Mouse (Mus musculus) NIH3T3 (cell line): ENCODE measurements around the gene Tnxb.
"Not testable (repeated sequence)": the region's sequence is repeated elsewhere in the genome, so short reads cannot be mapped to it uniquely, and the experiment has no call there.

ENCODE experiments used
- DNase-seq: peaks from one replicate; pipeline ENCODE4 v3.0.0-alpha.2; 2012; ENCODE audit warnings: low read depth

The Tnxb gene

GRCm38 (mm10) chr17:34737466-34737865 is 67.1 kb downstream of the Tnxb start:
- DNase-seq = not testable (repeated sequence)

DNA sequence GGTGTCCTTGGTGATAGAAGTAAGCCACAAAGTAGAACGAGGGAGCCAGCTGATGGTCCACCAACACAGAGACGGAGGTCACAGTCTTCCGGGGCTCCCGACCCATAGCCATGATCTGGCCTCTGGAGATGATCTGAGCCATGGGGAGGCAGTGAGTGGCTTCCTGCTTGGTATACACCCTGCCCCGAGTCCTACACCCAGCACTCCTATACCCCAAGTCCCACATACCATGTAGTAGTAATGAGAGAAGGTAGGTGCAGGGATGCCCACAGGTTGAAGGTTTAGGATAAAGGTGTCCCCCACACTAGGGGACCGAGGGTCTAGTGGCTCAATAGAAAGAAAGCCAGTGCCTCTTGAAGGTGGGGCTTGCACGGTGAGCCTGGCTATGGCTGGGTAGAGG is 69.4 kb downstream of the Tnxb start:
- not testable (repeated sequence) for DNase-seq

- DNase-seq = no peak
These were observed 69.9 kb downstream of the Tnxb start for GRCm38 (mm10) chr17:34740280-34740679.

- DNase-seq = peak; percentile 60
These were observed 73.4 kb downstream of the Tnxb start, which contains the start of gene C4b for GRCm38 (mm10) chr17:34743719-34744118. TSS of gene C4b (minus strand) at chr17:34743882.

- DNase-seq = peak; percentile 30
These were observed 73.9 kb downstream of the Tnxb start for GRCm38 (mm10) chr17:34744206-34744605.

DNA sequence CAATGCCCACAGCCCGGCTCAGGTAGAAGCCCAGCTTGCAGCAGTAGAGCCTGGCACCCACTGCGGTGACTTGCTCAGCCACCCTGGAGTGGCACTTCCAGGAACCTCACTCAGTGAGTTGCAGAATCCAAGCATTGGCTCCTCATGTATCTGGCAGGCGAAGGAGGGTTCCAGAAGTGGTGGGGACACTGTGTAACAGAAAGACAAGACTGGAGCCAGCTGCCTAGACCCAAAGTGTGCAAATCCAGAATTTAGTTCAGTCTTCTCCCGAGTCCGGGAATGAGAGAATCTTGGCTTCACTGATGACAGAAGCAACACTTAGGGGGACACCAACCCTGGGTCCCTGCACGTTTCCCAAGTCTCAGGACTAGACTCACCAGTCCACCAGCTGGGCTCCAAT is 74.3 kb downstream of the Tnxb start:
- not testable (repeated sequence) for DNase-seq

GRCm38 (mm10) chr17:34745166-34745565 is 74.8 kb downstream of the Tnxb start:
- not testable (repeated sequence) for DNase-seq

DNA sequence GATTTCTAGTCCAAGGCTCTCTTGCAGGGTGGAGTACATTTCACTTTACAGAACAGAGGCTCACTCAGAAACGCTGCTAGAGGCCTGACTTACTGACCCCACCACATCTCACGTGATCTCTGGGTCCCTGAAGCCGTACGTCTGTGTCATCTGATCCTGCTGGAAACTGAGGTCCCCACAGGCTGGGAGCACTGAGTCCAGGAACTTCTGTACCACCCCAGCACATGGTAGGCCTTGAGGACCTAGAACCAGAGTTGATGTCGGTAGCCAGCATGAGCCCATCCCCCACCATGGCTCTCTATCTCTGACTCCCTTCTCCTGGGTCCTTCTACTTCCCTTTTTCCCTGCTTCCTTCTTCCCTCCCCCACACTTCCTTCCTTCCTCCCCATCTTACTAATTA is 76.2 kb downstream of the Tnxb start:
- peak; percentile 6 for DNase-seq

DNA sequence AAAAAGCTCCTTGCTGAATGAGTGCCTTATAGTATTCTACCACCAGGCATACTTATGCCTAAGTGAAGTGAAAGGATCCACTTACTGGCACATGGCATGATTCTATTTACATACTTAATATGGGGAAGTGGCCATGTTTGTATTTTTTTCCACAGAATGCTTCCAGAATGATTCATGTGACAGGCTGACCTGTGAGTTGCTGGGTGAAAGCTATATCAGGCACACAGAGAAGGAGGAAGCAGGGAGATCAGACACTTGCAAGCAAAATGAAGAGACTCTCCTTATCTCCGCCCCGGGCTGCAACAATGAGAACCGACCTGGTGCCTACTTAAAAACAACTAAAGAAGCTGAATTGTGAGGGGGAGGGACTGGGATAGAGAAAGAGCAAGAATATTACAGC is 91.1 kb downstream of the Tnxb start:
- peak; percentile 22 for DNase-seq
